Mouse (Mus musculus) adrenal gland, adult 8-10 months (tissue): ENCODE results near the gene Frmd8. TPM values are rescaled to one million over a fixed set of nuclear protein-coding genes. Genes with fewer than 3 reads are reported as not detected.

Experiments
- DNase-seq: peaks from one replicate; pipeline ENCODE4 v3.0.0; 2022
- total RNA-seq, 4 experiments: library from RNA; stranded (reverse); gene quantifications; 2 replicates each; pipeline ENCODE4 v1.2.4; 2022

Gene Frmd8
- total RNA-seq, 4 experiments from 2014 or later, result 47.6 to 55.2 (median 53.4) TPM

GRCm38 (mm10) chr19:5806809-5807205 is 68.3 kb downstream of the Frmd8 start:
- no peak for DNase-seq

GRCm38 (mm10) chr19:5806051-5806808 is 68.8 kb downstream of the Frmd8 start:
- no peak for DNase-seq

GRCm38 (mm10) chr19:5804371-5804899 is 70.6 kb downstream of the Frmd8 start:
- no peak for DNase-seq

- no peak for DNase-seq
These were observed 71.2 kb downstream of the Frmd8 start for GRCm38 (mm10) chr19:5803881-5804279.

GRCm38 (mm10) chr19:5803041-5803880 is 71.8 kb downstream of the Frmd8 start:
- DNase-seq, result peak; percentile 98

GRCm38 (mm10) chr19:5802787-5803040 is 72.4 kb downstream of the Frmd8 start:
- DNase-seq, result no peak

GRCm38 (mm10) chr19:5802011-5802786 is 72.9 kb downstream of the Frmd8 start:
- DNase-seq, result peak; percentile 93

GRCm38 (mm10) chr19:5801432-5801964 is 73.6 kb downstream of the Frmd8 start:
- DNase-seq, result no peak

- DNase-seq, result no peak
These were observed 74.2 kb downstream of the Frmd8 start for GRCm38 (mm10) chr19:5800632-5801431.

GRCm38 (mm10) chr19:5800350-5800631 is 74.8 kb downstream of the Frmd8 start:
- no peak for DNase-seq

Other genes with a start within 250 kb of the Frmd8 start
- 100 to 1,000 TPM in 2 of 4 experiments, 10 to 100 TPM in 2; 90.0 to 114 (median 96.4) TPM for gene Rela, start 237.8 kb downstream of the Frmd8 start, total RNA-seq
- 10 to 100 TPM; 40.3 to 76.9 (median 57.8) TPM for gene Sipa1, start 211.6 kb downstream of the Frmd8 start, total RNA-seq
- 10 to 100 TPM; 40.8 to 53.6 (median 46.3) TPM for gene Map3k11, start 186.5 kb downstream of the Frmd8 start, total RNA-seq
- gene Pcnx3, start 186.4 kb downstream of the Frmd8 start, total RNA-seq, result 100 to 1,000 TPM in 3 of 4 experiments, 10 to 100 TPM in 1; 95.1 to 183 (median 136) TPM
- not detected for gene Kcnk7, start 170.9 kb downstream of the Frmd8 start, total RNA-seq
- 10 to 100 TPM; 24.9 to 39.2 (median 32.8) TPM for gene Ehbp1l1, start 149.0 kb downstream of the Frmd8 start, total RNA-seq
- gene Fam89b, start 145.6 kb downstream of the Frmd8 start, total RNA-seq, result 10 to 100 TPM; 56.2 to 62.7 (median 57.0) TPM
- gene Ltbp3, start 134.4 kb downstream of the Frmd8 start, total RNA-seq, result 100 to 1,000 TPM; 254 to 451 (median 353) TPM
- gene Scyl1, start 103.9 kb downstream of the Frmd8 start, total RNA-seq, result 100 to 1,000 TPM; 112 to 147 (median 124) TPM
- 10 to 100 TPM; 12.8 to 21.7 (median 17.5) TPM for gene Slc25a45, start 2.5 kb upstream of the Frmd8 start, total RNA-seq
- gene Tigd3, start 18.9 kb upstream of the Frmd8 start, total RNA-seq, result 1 to 10 TPM in 3 of 4 experiments, under 1 TPM in 1; 0.93 to 3.5 (median 1.6) TPM
- 100 to 1,000 TPM in 3 of 4 experiments, 10 to 100 TPM in 1; 93.7 to 147 (median 129) TPM for gene Dpf2, start 37.7 kb upstream of the Frmd8 start, total RNA-seq
- 1 to 10 TPM; 4.9 to 9.6 (median 8.3) TPM for gene Cdc42ep2, start 49.5 kb upstream of the Frmd8 start, total RNA-seq
- 10 to 100 TPM; 22.5 to 51.0 (median 27.8) TPM for gene Pola2, start 88.9 kb upstream of the Frmd8 start, total RNA-seq
- gene Slc22a20, start 110.9 kb upstream of the Frmd8 start, total RNA-seq, result not detected
- gene Capn1, start 140.6 kb upstream of the Frmd8 start, total RNA-seq, result 10 to 100 TPM; 40.6 to 54.1 (median 47.3) TPM
- gene Syvn1, start 171.3 kb upstream of the Frmd8 start, total RNA-seq, result 10 to 100 TPM; 59.6 to 78.9 (median 62.2) TPM
- gene Mrpl49, start 182.5 kb upstream of the Frmd8 start, total RNA-seq, result 10 to 100 TPM; 52.0 to 61.8 (median 59.6) TPM
- gene Fau, start 182.6 kb upstream of the Frmd8 start, total RNA-seq, result 1,000 to 10,000 TPM; 1,027 to 1,106 (median 1,086) TPM
- 10 to 100 TPM; 31.6 to 43.1 (median 34.6) TPM for gene Znhit2, start 185.9 kb upstream of the Frmd8 start, total RNA-seq
- 10 to 100 TPM; 24.9 to 36.1 (median 27.2) TPM for gene Tm7sf2, start 193.1 kb upstream of the Frmd8 start, total RNA-seq
- gene Vps51, start 202.0 kb upstream of the Frmd8 start, total RNA-seq, result 10 to 100 TPM; 66.2 to 92.3 (median 81.3) TPM
- 1 to 10 TPM in 1 of 4 experiments, under 1 TPM in 1, not detected in 2; 0.87 to 1.0 TPM for gene Tmem262, start 204.8 kb upstream of the Frmd8 start, total RNA-seq
- gene Gm28374, start 207.0 kb upstream of the Frmd8 start, total RNA-seq, result not detected
- 10 to 100 TPM; 37.2 to 50.5 (median 44.7) TPM for gene Zfpl1, start 209.7 kb upstream of the Frmd8 start, total RNA-seq
- gene Cdca5, start 209.7 kb upstream of the Frmd8 start, total RNA-seq, result 1 to 10 TPM in 1 of 4 experiments, under 1 TPM in 3; 0.46 to 1.2 (median 0.63) TPM
- gene AC131692.1, start 219.1 kb upstream of the Frmd8 start, total RNA-seq, result not detected
- gene Naaladl1, start 230.5 kb upstream of the Frmd8 start, total RNA-seq, result under 1 TPM in 1 of 4 experiments, not detected in 3; 0.27 TPM
- 10 to 100 TPM; 13.7 to 18.9 (median 16.1) TPM for gene Sac3d1, start 243.4 kb upstream of the Frmd8 start, total RNA-seq